ENCODE assay signal across 16 mouse cellular contexts in genomic region chr11:60374481-60374880, GRCm38 (mm10).
"Had no signal": no experiment of that assay in that cellular context is flagged by ENCODE, and none has a peak within 500 bp of the region (broad histone marks: within the 10 kb centered on the region; RNA-seq: fewer than 3 reads in every experiment).

No protein-coding gene starts in this region.

- H3K9me3 ChIP-seq: neural tube, embryonic 13.5 days; neural tube, embryonic 15.5 days; stomach, embryonic 15.5 days had no signal

- H3K27ac ChIP-seq: neural tube, embryonic 13.5 days; neural tube, embryonic 15.5 days; stomach, embryonic 15.5 days; stomach, postnatal 0 days had no signal

- H3K4me1 ChIP-seq: neural tube, embryonic 13.5 days; neural tube, embryonic 15.5 days; stomach, embryonic 15.5 days had no signal

- DNase-seq: retina, postnatal 1 day; right cerebral cortex, adult 18-20 months; right cerebral cortex, postnatal 14 days; right cerebral cortex, postnatal 25 days; right cerebral cortex, postnatal 4 days; spleen, adult 18-20 months; thymus, adult 18-20 months; thymus, adult 2 months; thymus, postnatal 14 days; thymus, postnatal 25 days; thymus, postnatal 36 days; thymus, postnatal 4 days had no signal

- H3K4me3 ChIP-seq: neural tube, embryonic 13.5 days; neural tube, embryonic 15.5 days; stomach, embryonic 15.5 days had no signal

- H3K36me3 ChIP-seq: neural tube, embryonic 13.5 days; neural tube, embryonic 15.5 days; stomach, embryonic 15.5 days had no signal

- H3K27me3 ChIP-seq: neural tube, embryonic 13.5 days; neural tube, embryonic 15.5 days; stomach, embryonic 15.5 days had no signal

- H3K9ac ChIP-seq: neural tube, embryonic 13.5 days; neural tube, embryonic 15.5 days; stomach, embryonic 15.5 days had no signal

- H3K4me2 ChIP-seq: neural tube, embryonic 13.5 days; neural tube, embryonic 15.5 days; stomach, embryonic 15.5 days had no signal
